Mouse (Mus musculus) kidney, embryonic 15.5 days (tissue): ENCODE data around the gene Zfp868. TPM values are rescaled to one million over a fixed set of nuclear protein-coding genes. Genes with fewer than 3 reads are reported as not detected.
A peak's percentile ranks its signal among the peaks of the same experiment; 100 is the strongest.
"Not testable (repeated sequence)": the region's sequence is repeated elsewhere in the genome, so short reads cannot be mapped to it uniquely, and the experiment has no call there.

ENCODE experiments used
- ATAC-seq: fragments of 200-750 bp; cut with Nextera tagmentation; replicated peaks from 2 replicates; pipeline ENCODE4 v1.8.0; 2017; ENCODE audit warnings: moderate TSS enrichment; ENCODE audit not compliant: low FRiP score
- H3K27ac ChIP-seq: fragments of 300-500 bp; sonication (generic); 2 replicates; pipeline ENCODE4 v1.5.1; 2015; ENCODE audit warnings: mild to moderate bottlenecking, inconsistent platforms
- H3K27me3 ChIP-seq: fragments of 300-500 bp; sonication (generic); 2 replicates; pipeline ENCODE4 v1.6.1; 2015; ENCODE audit warnings: inconsistent platforms
- H3K36me3 ChIP-seq: fragments of 300-500 bp; sonication (generic); 2 replicates; pipeline ENCODE4 v1.6.1; 2015; ENCODE audit warnings: inconsistent platforms
- H3K4me1 ChIP-seq: fragments of 300-500 bp; sonication (generic); 2 replicates; pipeline ENCODE4 v1.6.1; 2015; ENCODE audit warnings: inconsistent platforms
- H3K4me2 ChIP-seq: fragments of 300-500 bp; sonication (generic); 2 replicates; pipeline ENCODE4 v1.6.1; 2015; ENCODE audit warnings: moderate library complexity, mild to moderate bottlenecking, inconsistent platforms
- H3K4me3 ChIP-seq: fragments of 300-500 bp; sonication (generic); replicated peaks from 2 replicates; pipeline ENCODE4 v1.5.1; 2015; ENCODE audit warnings: mild to moderate bottlenecking, inconsistent platforms
- H3K9ac ChIP-seq: fragments of 300-500 bp; sonication (generic); 2 replicates; pipeline ENCODE4 v1.6.1; 2015; ENCODE audit warnings: mild to moderate bottlenecking, inconsistent platforms
- H3K9me3 ChIP-seq: fragments of 300-500 bp; sonication (generic); replicated peaks from 2 replicates; pipeline ENCODE4 v1.6.1; 2016; ENCODE audit warnings: inconsistent platforms
- WGBS: fragments of 180-500 bp; shearing (Covaris S2); methylation state at CpG from one replicate; pipeline ENCODE4 v1.1.7; 2015; ENCODE audit warnings: mixed read lengths; 5-methylcytosine and 5-hydroxymethylcytosine counted together
- polyA plus RNA-seq: library from polyadenylated mRNA; unstranded; fragments of >200 nt; fragmentation: Nextera tagmentation; extraction: Ambion mirVana; gene quantifications from 2 replicates; pipeline ENCODE4 v1.2.1, GENCODE M21; 2015

Gene Zfp868
- polyA plus RNA-seq, result 24.4 and 25.5 TPM in 2 replicates

DNA sequence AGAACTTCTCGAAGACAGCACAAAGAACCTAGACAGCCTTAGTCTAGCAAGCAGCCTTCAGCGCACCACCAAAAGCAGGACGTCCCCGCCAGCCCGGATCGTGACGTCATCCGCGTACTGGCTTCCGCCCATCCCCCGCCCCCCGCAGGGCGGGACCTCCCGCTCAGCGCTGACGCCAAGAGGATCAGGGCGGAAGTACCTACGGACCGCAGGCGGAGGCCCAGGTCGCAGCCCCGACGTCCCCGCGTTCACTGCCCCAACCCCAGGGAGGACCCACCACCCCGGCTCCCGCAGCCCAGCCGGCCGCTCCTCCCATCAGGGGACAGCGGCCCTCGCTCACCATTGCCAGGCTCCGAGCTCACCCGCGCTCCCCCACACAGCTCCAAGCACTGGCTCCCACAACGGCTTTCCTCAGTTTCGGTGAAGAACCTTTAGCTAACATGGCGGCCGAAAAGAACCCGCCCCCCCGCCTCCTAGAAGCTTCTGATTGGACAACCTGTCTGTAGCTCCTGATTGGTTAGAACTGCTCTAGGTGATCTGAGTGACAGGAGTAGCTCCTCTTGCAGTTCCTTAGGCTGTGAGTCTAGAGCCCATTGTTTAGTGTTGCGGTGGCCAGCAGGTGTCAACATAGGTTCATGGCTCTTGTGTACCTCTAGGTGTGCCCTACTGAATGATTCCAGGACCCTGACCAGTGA, at the start of gene Zfp868:
TSS of gene Zfp868 (minus strand) at position 454 of the 695 bp plus-strand sequence.
- ATAC-seq, result peak; percentile 100
- peaks cover 10% of the 10 kb centered on the region; the same call in 1 of the 2 replicates for H3K4me1 ChIP-seq
- H3K9ac ChIP-seq, result peak within 1 kb of the TSS; percentile 89
- H3K27me3 ChIP-seq, result no peaks in the 10 kb centered on the region
- peak within 1 kb of the TSS; percentile 99 for H3K27ac ChIP-seq
- peak within 1 kb of the TSS; percentile 62 for H3K4me2 ChIP-seq
- H3K4me3 ChIP-seq, result peak within 1 kb of the TSS; percentile 86
- 0 out of 2 replicates have a peak, but pooled peaks cover 3% of the 10 kb centered on the region for H3K36me3 ChIP-seq
- no peaks in the 10 kb centered on the region; the same call in 1 of the 2 replicates for H3K9me3 ChIP-seq
- WGBS, result under 1% methylated on average over 41 of the region's 41 CpGs

DNA sequence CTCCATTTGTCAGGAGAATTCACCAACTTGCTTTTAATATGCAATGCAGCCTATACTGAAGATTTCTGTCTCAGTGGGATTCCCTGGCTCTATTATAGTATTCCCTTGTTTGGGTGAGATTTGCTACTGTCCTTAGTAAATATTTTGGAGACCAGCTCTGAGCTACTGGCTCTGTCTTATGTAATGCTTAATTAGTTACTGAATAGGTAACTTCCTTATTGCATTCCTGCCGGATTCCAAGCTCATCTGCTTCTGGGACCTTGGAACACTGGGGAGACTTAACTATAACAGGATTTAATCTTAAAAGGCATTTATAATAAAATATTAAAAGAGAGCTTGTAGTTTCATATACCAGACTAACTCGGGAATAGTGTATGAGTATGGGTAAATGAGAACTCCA, 39.7 kb upstream of the Zfp868 start:
- not testable (repeated sequence) for H3K27me3 ChIP-seq, H3K4me3 ChIP-seq, H3K9ac ChIP-seq, H3K4me2 ChIP-seq, H3K9me3 ChIP-seq, H3K27ac ChIP-seq, H3K4me1 ChIP-seq, ATAC-seq
- 69% methylated on average over 2 of the region's 2 CpGs for WGBS
- H3K36me3 ChIP-seq, result peaks cover 29% of the 10 kb centered on the region

DNA sequence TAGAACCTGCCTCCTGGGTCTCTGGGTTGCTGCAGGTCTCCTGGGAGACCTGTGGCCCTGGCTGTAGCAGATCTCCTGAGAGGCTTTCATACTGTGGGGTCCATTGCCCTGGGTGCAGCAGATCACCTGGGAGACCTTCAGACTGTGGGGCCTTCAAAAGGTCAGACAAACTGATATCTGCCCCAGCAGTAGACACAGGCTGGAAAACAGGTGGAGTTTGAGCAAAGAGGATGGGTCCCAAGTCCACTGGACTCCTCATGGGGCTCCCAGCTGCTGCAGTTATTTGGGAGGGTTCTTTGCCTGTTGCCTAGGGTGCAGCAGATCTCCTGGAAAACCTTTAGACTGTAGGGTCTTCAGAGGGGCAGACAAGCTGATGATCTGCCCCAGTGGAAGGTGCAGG, 35.9 kb upstream of the Zfp868 start:
- Histone ChIP-seq H3K9me3 (peaks cover 5% of the 10 kb centered on the region; the same call in 1 of the 2 replicates), H3K4me1 (no peaks in the 10 kb centered on the region)

DNA sequence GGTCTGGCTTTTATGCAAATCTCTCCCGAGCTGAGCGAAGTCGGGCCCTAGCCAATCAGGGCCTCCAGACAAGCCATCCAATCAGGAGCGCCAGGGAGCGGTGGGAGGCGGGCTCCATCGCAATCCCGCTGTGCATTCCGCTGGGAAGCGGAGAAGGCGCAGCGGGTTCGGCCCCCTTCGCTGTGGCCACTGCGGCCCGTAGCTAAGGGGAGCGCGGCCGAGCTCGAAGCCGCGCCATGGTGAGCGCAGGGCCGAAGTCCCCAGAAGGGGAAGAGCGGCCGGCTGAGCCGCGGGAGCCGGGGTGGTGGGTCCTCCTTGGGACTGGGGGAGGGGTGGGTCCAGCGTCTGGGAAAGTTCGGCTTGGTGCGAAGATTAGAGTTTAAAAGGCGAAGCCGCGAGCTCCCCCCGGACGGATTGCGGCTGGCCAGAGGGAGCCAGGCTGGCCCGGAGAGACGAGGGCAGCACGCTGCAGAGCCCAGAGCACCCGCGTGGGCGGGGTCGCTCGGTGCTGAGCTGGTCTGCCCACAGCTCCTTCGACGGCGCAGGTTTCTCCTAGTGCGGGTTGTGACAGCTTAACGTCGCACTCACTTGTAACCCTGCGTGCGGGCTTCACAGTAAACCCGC, 29.1 kb upstream of the Zfp868 start, which contains the start of gene Zfp964:
TSS of gene Zfp964 (plus strand) at position 122 of the 624 bp plus-strand sequence.
- Histone ChIP-seq H3K9me3 (no peaks in the 10 kb centered on the region), H3K27me3 (no peaks in the 10 kb centered on the region), H3K9ac (peak within 1 kb of the TSS; percentile 70), H3K4me1 (peaks cover 8% of the 10 kb centered on the region; the same call in 1 of the 2 replicates), H3K27ac (peak within 1 kb of the TSS; percentile 96), H3K4me2 (peak within 1 kb of the TSS; percentile 88), H3K4me3 (peak within 1 kb of the TSS; percentile 65), H3K36me3 (0 out of 2 replicates have a peak, but pooled peaks cover under 1% of the 10 kb centered on the region)
- peak; percentile 100 for ATAC-seq
- under 1% methylated on average over 55 of the region's 55 CpGs for WGBS

More for the DNA sequence above, 35.9 kb upstream of the Zfp868 start:
- Histone ChIP-seq H3K4me2 (no peak overlapping the region), H3K4me3 (no peak overlapping the region), H3K27me3 (no peaks in the 10 kb centered on the region), H3K9ac (no peak overlapping the region), H3K27ac (no peak overlapping the region), H3K36me3 (peaks cover 35% of the 10 kb centered on the region)
- no peak for ATAC-seq

DNA sequence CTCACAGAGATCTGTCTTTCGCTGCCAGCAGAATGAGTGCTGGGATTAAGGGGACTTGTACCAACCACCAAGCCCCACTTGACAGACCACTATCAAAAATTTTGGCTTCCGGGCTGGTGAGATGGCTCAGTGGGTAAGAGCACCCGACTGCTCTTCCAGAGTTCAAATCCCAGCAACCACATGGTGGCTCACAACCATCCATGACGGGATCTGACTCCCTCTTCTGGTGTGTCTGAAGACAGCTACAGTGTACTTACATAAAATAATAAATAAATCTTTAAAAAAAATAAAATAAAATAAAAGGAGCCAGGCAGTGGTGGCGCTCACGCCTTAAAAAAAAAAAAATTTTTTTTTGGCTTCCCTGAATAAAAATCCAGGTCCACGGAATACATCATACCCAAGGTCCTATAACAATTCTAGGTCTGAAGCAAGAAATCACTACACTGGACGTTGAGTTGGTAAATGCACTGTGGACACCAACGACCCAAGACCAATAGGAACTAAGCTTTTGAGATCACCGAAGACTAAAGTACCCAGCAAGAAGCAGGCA, 28.5 kb upstream of the Zfp868 start:
- H3K36me3 ChIP-seq, result no peaks in the 10 kb centered on the region
- H3K4me2 ChIP-seq, result peak overlapping the region; percentile 88
- no peaks in the 10 kb centered on the region for H3K9me3 ChIP-seq
- H3K9ac ChIP-seq, result 0 out of 2 replicates have a peak overlapping the region, but pooled peaks have one; percentile 70
- peak overlapping the region; percentile 96; the same call in 1 of the 2 replicates for H3K27ac ChIP-seq
- peaks cover 8% of the 10 kb centered on the region; the same call in 1 of the 2 replicates for H3K4me1 ChIP-seq
- no peaks in the 10 kb centered on the region for H3K27me3 ChIP-seq
- WGBS, result 46% methylated on average over 10 of the region's 10 CpGs
- no peak for ATAC-seq
- H3K4me3 ChIP-seq, result peak overlapping the region; percentile 65

DNA sequence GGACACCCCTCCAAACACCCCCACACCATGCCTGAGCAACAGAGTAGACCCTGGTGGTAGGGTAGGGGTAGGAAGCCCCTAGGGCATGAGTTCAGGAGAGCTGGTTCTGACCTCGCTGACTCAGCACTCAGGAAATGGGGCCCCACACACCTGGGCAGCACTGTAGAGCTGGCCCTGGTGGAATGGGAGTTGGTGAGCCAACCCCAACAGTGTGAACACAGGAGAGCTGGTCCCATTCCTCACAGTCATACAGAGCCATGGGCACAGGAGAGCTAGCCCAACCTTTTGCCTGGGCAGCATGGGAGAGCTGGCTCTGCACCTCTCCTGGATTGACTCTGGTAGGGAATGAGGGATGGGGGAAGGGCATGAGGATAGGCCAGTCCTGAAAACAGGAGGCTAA, 7.3 kb downstream of the Zfp868 start:
- peak; percentile 52; the same call in 1 of the 2 replicates for ATAC-seq

DNA sequence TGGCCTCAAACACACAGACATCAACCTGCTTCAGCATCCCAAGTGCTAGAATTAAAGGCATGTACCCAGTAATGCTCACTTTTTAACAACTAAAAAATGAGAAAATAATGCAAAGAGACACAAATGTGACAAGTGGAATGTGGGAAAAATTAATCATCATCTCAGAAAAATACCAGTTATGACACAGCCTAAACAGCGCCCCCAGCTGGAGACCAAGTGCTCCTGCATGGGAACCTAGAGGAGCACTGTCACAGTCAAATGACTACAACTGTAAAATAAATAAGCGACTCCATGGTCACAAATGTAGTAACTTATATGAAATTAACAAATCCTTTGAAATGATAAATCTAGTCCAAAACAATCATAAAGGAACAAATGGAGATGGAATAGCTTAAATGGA, 10.7 kb downstream of the Zfp868 start:
- Histone ChIP-seq H3K27me3 (no peaks in the 10 kb centered on the region), H3K9ac (no peak overlapping the region), H3K4me1 (no peaks in the 10 kb centered on the region), H3K9me3 (no peaks in the 10 kb centered on the region), H3K36me3 (peaks cover 85% of the 10 kb centered on the region), H3K4me3 (no peak overlapping the region), H3K4me2 (no peak overlapping the region), H3K27ac (no peak overlapping the region)
- ATAC-seq, result no peak
- WGBS, result 62% methylated on average over 2 of the region's 2 CpGs

More for the DNA sequence above, 7.3 kb downstream of the Zfp868 start:
- no peak overlapping the region for H3K9ac ChIP-seq
- 96% methylated on average over 1 of the region's 1 CpGs for WGBS
- H3K4me1 ChIP-seq, result no peaks in the 10 kb centered on the region
- H3K27me3 ChIP-seq, result no peaks in the 10 kb centered on the region
- H3K4me2 ChIP-seq, result no peak overlapping the region
- peaks cover 57% of the 10 kb centered on the region for H3K36me3 ChIP-seq
- H3K9me3 ChIP-seq, result no peaks in the 10 kb centered on the region
- H3K4me3 ChIP-seq, result no peak overlapping the region
- H3K27ac ChIP-seq, result no peak overlapping the region

DNA sequence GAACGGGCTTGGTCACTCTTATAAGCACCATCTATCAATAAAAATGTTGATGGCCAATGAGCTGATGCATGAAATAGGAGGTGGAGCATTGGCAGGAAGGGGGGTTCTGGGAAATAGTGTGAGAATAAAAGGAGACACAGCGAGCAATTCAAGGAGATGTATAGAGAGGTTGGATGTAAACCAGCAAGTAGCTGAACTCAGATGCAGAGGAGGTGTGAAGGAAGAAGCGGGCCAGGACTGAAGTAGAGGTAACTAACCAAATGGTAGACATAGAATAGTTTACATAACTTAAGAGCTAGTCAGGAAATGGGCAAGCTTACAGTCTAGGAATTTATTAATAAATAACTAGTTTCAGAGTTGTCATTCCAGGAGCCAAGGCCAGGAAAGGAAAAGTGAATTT, 27.8 kb downstream of the Zfp868 start:
- H3K36me3 ChIP-seq, H3K4me1 ChIP-seq, H3K27me3 ChIP-seq, H3K9ac ChIP-seq, H3K4me3 ChIP-seq, H3K9me3 ChIP-seq, H3K27ac ChIP-seq, ATAC-seq, H3K4me2 ChIP-seq: not testable (repeated sequence)
- 75% methylated on average over 3 of the region's 3 CpGs for WGBS

DNA sequence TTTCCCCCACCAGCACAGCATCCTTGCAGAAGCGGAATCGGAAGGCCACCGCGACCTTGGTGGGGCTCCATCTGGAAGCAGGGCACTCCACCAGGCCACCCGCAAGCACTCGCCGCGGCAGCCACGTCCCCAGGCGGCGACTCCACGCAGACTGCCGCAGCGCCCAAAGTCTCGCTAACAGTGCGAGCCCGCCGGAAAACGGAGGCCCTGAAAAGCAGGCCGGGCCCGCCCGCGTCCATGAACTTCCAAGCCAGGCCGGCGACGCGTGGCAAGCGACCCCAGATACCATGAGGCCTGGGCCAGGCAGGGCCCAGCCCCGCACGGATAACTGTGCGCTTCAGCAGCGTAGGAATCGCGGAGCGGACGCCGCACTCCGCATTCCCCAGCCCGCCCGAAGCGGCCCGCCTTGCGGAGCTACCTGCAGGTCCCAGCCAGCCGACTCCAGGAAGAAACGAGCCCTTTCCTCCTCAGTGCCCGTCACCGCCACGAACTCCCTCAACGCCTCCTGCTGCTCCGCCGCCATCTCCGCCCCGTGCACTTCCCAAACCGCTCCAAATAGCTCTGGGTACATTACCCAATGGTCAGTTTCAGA, 40.6 kb downstream of the Zfp868 start:
- H3K9me3 ChIP-seq, result no peaks in the 10 kb centered on the region
- 0 out of 2 replicates have a peak, but pooled peaks cover 3% of the 10 kb centered on the region for H3K4me1 ChIP-seq
- H3K4me2 ChIP-seq, result peak overlapping the region; percentile 92
- no peaks in the 10 kb centered on the region for H3K36me3 ChIP-seq
- peak overlapping the region; percentile 51 for H3K4me3 ChIP-seq
- H3K9ac ChIP-seq, result peak overlapping the region; percentile 61
- no peak for ATAC-seq
- no peaks in the 10 kb centered on the region for H3K27me3 ChIP-seq
- H3K27ac ChIP-seq, result no peak overlapping the region
- WGBS, result under 1% methylated on average over 54 of the region's 54 CpGs

DNA sequence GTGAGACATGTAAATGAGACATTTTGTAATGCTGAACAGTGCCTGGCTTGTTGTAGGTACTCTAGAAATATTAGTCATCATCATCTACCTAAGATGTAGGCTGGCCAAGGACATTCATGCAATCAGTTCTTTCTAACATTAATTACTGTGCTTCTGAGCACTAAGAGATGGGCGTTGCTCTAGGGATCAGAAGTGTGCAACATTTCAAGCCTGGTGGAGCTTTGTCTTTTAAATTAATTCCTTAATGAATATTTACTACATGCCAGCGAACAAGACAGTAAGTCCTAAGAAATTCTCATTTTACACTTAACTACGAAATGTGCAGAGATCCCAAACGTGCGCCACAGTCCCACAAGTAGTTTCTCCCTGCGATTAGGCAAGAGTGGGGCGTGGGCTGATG, 41.1 kb downstream of the Zfp868 start:
- peak overlapping the region; percentile 61 for H3K9ac ChIP-seq
- H3K36me3 ChIP-seq, ATAC-seq, H3K27ac ChIP-seq, H3K27me3 ChIP-seq, H3K4me1 ChIP-seq, H3K9me3 ChIP-seq: not testable (repeated sequence)
- peak overlapping the region; percentile 92 for H3K4me2 ChIP-seq
- WGBS, result 19% methylated on average over 7 of the region's 7 CpGs
- peak overlapping the region; percentile 51 for H3K4me3 ChIP-seq
